Mouse (Mus musculus): ENCODE data around the gene Rhno1. TPM values are rescaled to one million over a fixed set of nuclear protein-coding genes. Genes with fewer than 3 reads are reported as not detected.
A peak's percentile ranks its signal among the peaks of the same experiment; 100 is the strongest.

Rhno1 gene
- polyA plus RNA-seq, 1 experiment from 2014 or later = 39.5 TPM

DNA sequence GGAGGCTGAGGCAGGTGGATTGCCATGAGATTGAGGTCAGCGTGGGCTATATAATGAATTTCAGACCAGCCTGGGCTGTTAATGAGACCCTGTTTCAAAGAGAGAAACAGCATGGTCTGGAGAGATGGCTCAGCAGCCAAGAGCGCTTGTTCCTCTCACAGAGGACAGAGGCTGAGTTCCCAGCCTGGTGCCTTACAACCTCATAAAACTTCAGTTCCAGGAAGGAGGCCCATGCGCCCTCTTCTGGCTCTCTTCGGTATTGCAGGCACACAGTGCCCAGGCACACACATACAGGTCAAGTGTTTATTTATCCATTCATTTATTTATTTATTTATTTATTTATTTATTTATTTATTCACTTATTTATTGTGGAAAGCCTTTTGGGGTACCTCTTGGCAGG is 54.4 kb downstream of the Rhno1 start:
- Histone ChIP-seq H3K9ac (ENCODE audit: low read depth, low read length) (no peak overlapping the region), H3K4me1 (replicated peaks; ENCODE audit: control insufficient read depth, insufficient read depth, low read length) (no peaks in the 10 kb centered on the region), H3K9me3 (ENCODE audit: control insufficient read depth) (no peaks in the 10 kb centered on the region), H3K4me2 (replicated peaks; ENCODE audit: low read depth) (no peak overlapping the region), H3K27me3 (replicated peaks; ENCODE audit: control insufficient read depth, insufficient read depth, low read length) (no peaks in the 10 kb centered on the region), H3K4me3 (ENCODE audit: low read depth, low read length) (no peak overlapping the region), H3K27ac (ENCODE audit: low read depth, low read length) (no peak overlapping the region), H3K36me3 (ENCODE audit: control insufficient read depth, insufficient read depth) (no peaks in the 10 kb centered on the region)
- WGBS = 32% methylated on average over 4 of the region's 4 CpGs
- TF ChIP-seq CTCF (IDR thresholded peaks at IDR 0.05; ENCODE audit: low read depth) = peak; percentile 87
- ATAC-seq = peak; percentile 57; the same call in 1 of the 2 replicates

Other genes starting within 250 kb of the Rhno1 start
- gene Tspan9, start 219.3 kb downstream of the Rhno1 start, polyA plus RNA-seq (2015; fragmentation: Nextera tagmentation; extraction: Ambion mirVana) = 49.8 and 55.5 TPM in 2 replicates
- gene Tead4, start 62.1 kb downstream of the Rhno1 start, polyA plus RNA-seq (2015; fragmentation: Nextera tagmentation; extraction: Ambion mirVana) = 1.4 and 1.5 TPM in 2 replicates
- 3.0 and 4.4 TPM in 2 replicates for gene Tulp3, start 7.1 kb downstream of the Rhno1 start, polyA plus RNA-seq (2015; fragmentation: Nextera tagmentation; extraction: Ambion mirVana)
- 4.7 and 5.7 TPM in 2 replicates for gene Foxm1, start 56 bp upstream of the Rhno1 start, polyA plus RNA-seq (2015; fragmentation: Nextera tagmentation; extraction: Ambion mirVana)
- not detected in 2 replicates for gene Tex52, start 12.5 kb upstream of the Rhno1 start, polyA plus RNA-seq (2015; fragmentation: Nextera tagmentation; extraction: Ambion mirVana)
- gene Gm44596, start 12.6 kb upstream of the Rhno1 start, polyA plus RNA-seq (2015; fragmentation: Nextera tagmentation; extraction: Ambion mirVana) = not detected in 2 replicates
- 2.3 and 3.4 TPM in 2 replicates for gene Nrip2, start 36.4 kb upstream of the Rhno1 start, polyA plus RNA-seq (2015; fragmentation: Nextera tagmentation; extraction: Ambion mirVana)
- 9.4 and 11.9 TPM in 2 replicates for gene Itfg2, start 62.0 kb upstream of the Rhno1 start, polyA plus RNA-seq (2015; fragmentation: Nextera tagmentation; extraction: Ambion mirVana)
- gene Fkbp4, start 75.8 kb upstream of the Rhno1 start, polyA plus RNA-seq (2015; fragmentation: Nextera tagmentation; extraction: Ambion mirVana) = 113 and 116 TPM in 2 replicates
- gene Pzp, start 163.8 kb upstream of the Rhno1 start, polyA plus RNA-seq (2015; fragmentation: Nextera tagmentation; extraction: Ambion mirVana) = 0.39 and 0.44 TPM in 2 replicates
- gene A2ml1, start 218.7 kb upstream of the Rhno1 start, polyA plus RNA-seq (2015; fragmentation: Nextera tagmentation; extraction: Ambion mirVana) = 1.0 and 2.0 TPM in 2 replicates